Mouse (Mus musculus): Measurements from ENCODE around the gene Ilk.

- TF ChIP-seq CTCF (IDR thresholded peaks at IDR 0.05; ENCODE audit: borderline replicate concordance, control insufficient read depth, extremely low read depth, insufficient read depth, low read length, poor library complexity): no peak
- TF ChIP-seq POLR2A (IDR thresholded peaks at IDR 0.05; ENCODE audit: control insufficient read depth, extremely low read depth, insufficient read depth, low read length, poor library complexity): no peak
Observed at GRCm38 (mm10) chr7:105761813-105762484, 25.6 kb downstream of the Ilk start.
